Mouse (Mus musculus) heart, embryonic 11.5 days (tissue): ENCODE measurements around the gene Gucd1. TPM values are rescaled to one million over a fixed set of nuclear protein-coding genes. Genes with fewer than 3 reads are reported as not detected.

Source experiments
- ATAC-seq: fragments of 200-750 bp; cut with Nextera tagmentation; replicated peaks from 2 replicates; pipeline ENCODE4 v1.8.0; 2017; ENCODE audit warnings: moderate library complexity; ENCODE audit not compliant: insufficient number of reproducible peaks, low FRiP score, low TSS enrichment
- H3K27ac ChIP-seq: fragments of 300-500 bp; sonication (generic); 2 replicates; pipeline ENCODE4 v1.5.1; 2014; ENCODE audit warnings: mild to moderate bottlenecking, low read depth, low read length
- H3K27me3 ChIP-seq: fragments of 300-500 bp; sonication (generic); 2 replicates; pipeline ENCODE4 v1.6.1; 2014; ENCODE audit warnings: mild to moderate bottlenecking, low read length, mixed read lengths; ENCODE audit not compliant: control insufficient read depth, insufficient read depth
- H3K36me3 ChIP-seq: fragments of 300-500 bp; sonication (generic); 2 replicates; pipeline ENCODE4 v1.6.1; 2014; ENCODE audit warnings: mild to moderate bottlenecking, low read length, moderate library complexity, mixed read lengths; ENCODE audit not compliant: control insufficient read depth, insufficient read depth
- H3K4me1 ChIP-seq: fragments of 300-500 bp; sonication (generic); 2 replicates; pipeline ENCODE4 v1.6.1; 2014; ENCODE audit warnings: low read length; ENCODE audit not compliant: control insufficient read depth, insufficient read depth
- H3K4me2 ChIP-seq: fragments of 300-500 bp; sonication (generic); 2 replicates; pipeline ENCODE4 v1.6.1; 2014; ENCODE audit warnings: mild to moderate bottlenecking, moderate library complexity
- H3K4me3 ChIP-seq: fragments of 300-500 bp; sonication (generic); 2 replicates; pipeline ENCODE4 v1.5.1; 2014; ENCODE audit warnings: low read depth, low read length
- H3K9ac ChIP-seq: fragments of 300-500 bp; sonication (generic); 2 replicates; pipeline ENCODE4 v1.6.1; 2014; ENCODE audit warnings: mild to moderate bottlenecking, low read depth, low read length, moderate library complexity
- H3K9me3 ChIP-seq: fragments of 300-500 bp; sonication (generic); replicated peaks from 2 replicates; pipeline ENCODE4 v1.6.1; 2016; ENCODE audit warnings: low read length; ENCODE audit not compliant: control insufficient read depth
- WGBS: fragments of 180-500 bp; shearing (Covaris S2); extraction: QIAGEN DNeasy Blood & Tissue Kit; methylation state at CpG from one replicate; pipeline ENCODE4 v1.1.7; 2014; ENCODE audit not compliant: insufficient replicate concordance; 5-methylcytosine and 5-hydroxymethylcytosine counted together
- polyA plus RNA-seq: library from polyadenylated mRNA; unstranded; fragments of >200 nt; fragmentation: Nextera tagmentation; extraction: Ambion mirVana; gene quantifications from 2 replicates; pipeline ENCODE4 v1.2.1, GENCODE M21; 2014

Gene Gucd1
- polyA plus RNA-seq, 1 experiment from 2014 or later: 30.5 TPM

- Histone ChIP-seq H3K27ac (no peak within 1 kb of the TSS), H3K9ac (peak within 1 kb of the TSS; percentile 69), H3K4me3 (peak within 1 kb of the TSS; percentile 55), H3K36me3 (no peaks in the 10 kb centered on the region), H3K4me2 (peak within 1 kb of the TSS; percentile 98), H3K9me3 (no peaks in the 10 kb centered on the region), H3K4me1 (peaks cover 16% of the 10 kb centered on the region), H3K27me3 (peaks cover 45% of the 10 kb centered on the region)
- ATAC-seq: 0 out of 2 replicates have a peak, but pooled peaks have one; percentile 11
- WGBS: under 1% methylated on average over 68 of the region's 75 CpGs
Observed at GRCm38 (mm10) chr10:75559676-75560548, 42.1 kb upstream of the Gucd1 start, which contains the start of gene Lrrc75b. Gene Lrrc75b (minus strand): TSS chr10:75560330.

- Histone ChIP-seq H3K27me3 (peaks cover 45% of the 10 kb centered on the region), H3K4me1 (peaks cover 16% of the 10 kb centered on the region), H3K4me2 (peak overlapping the region; percentile 98), H3K9me3 (no peaks in the 10 kb centered on the region), H3K27ac (no peak overlapping the region), H3K4me3 (peak overlapping the region; percentile 55; the same call in 1 of the 2 replicates), H3K36me3 (no peaks in the 10 kb centered on the region), H3K9ac (0 out of 2 replicates have a peak overlapping the region, but pooled peaks have one; percentile 69)
- ATAC-seq: no peak
- 5% methylated on average over 14 of the region's 14 CpGs for WGBS
Observed at GRCm38 (mm10) chr10:75559041-75559675, 41.4 kb upstream of the Gucd1 start.

- no peak overlapping the region for H3K27ac ChIP-seq
- no peaks in the 10 kb centered on the region for H3K36me3 ChIP-seq
- 14% methylated on average over 3 of the region's 3 CpGs for WGBS
- H3K4me3 ChIP-seq: no peak overlapping the region
- ATAC-seq: no peak
- no peaks in the 10 kb centered on the region for H3K9me3 ChIP-seq
- H3K27me3 ChIP-seq: peaks cover 45% of the 10 kb centered on the region
- peaks cover 16% of the 10 kb centered on the region for H3K4me1 ChIP-seq
- H3K9ac ChIP-seq: no peak overlapping the region
- peak overlapping the region; percentile 12; the same call in 1 of the 2 replicates for H3K4me2 ChIP-seq
Observed at GRCm38 (mm10) chr10:75558515-75558914, 40.7 kb upstream of the Gucd1 start.

GRCm38 (mm10) chr10:75556026-75556425 lies 38.3 kb upstream of the Gucd1 start:
- no peak for ATAC-seq
- peaks cover 16% of the 10 kb centered on the region for H3K4me1 ChIP-seq
- H3K4me2 ChIP-seq: no peak overlapping the region
- H3K9ac ChIP-seq: no peak overlapping the region
- H3K9me3 ChIP-seq: no peaks in the 10 kb centered on the region
- H3K36me3 ChIP-seq: no peaks in the 10 kb centered on the region
- H3K27ac ChIP-seq: no peak overlapping the region
- peaks cover 30% of the 10 kb centered on the region for H3K27me3 ChIP-seq
- WGBS: 46% methylated on average over 9 of the region's 9 CpGs
- H3K4me3 ChIP-seq: no peak overlapping the region

GRCm38 (mm10) chr10:75555557-75555956 lies 37.8 kb upstream of the Gucd1 start:
- ATAC-seq: no peak
- Histone ChIP-seq H3K4me3 (no peak overlapping the region), H3K4me2 (no peak overlapping the region), H3K27ac (no peak overlapping the region), H3K36me3 (no peaks in the 10 kb centered on the region), H3K27me3 (peaks cover 26% of the 10 kb centered on the region), H3K4me1 (peaks cover 16% of the 10 kb centered on the region), H3K9ac (no peak overlapping the region), H3K9me3 (no peaks in the 10 kb centered on the region)
- WGBS: 63% methylated on average over 6 of the region's 6 CpGs

GRCm38 (mm10) chr10:75554090-75554489 lies 36.3 kb upstream of the Gucd1 start:
- 87% methylated on average over 8 of the region's 8 CpGs for WGBS
- H3K27ac ChIP-seq: no peak overlapping the region
- no peak overlapping the region for H3K4me2 ChIP-seq
- H3K4me1 ChIP-seq: peaks cover 11% of the 10 kb centered on the region
- H3K4me3 ChIP-seq: no peak overlapping the region
- no peaks in the 10 kb centered on the region for H3K36me3 ChIP-seq
- ATAC-seq: no peak
- no peaks in the 10 kb centered on the region for H3K9me3 ChIP-seq
- H3K9ac ChIP-seq: no peak overlapping the region
- H3K27me3 ChIP-seq: peaks cover 11% of the 10 kb centered on the region; the same call in 1 of the 2 replicates

GRCm38 (mm10) chr10:75552701-75553450 lies 35.1 kb upstream of the Gucd1 start:
- Histone ChIP-seq H3K9me3 (no peaks in the 10 kb centered on the region), H3K9ac (no peak overlapping the region), H3K27ac (no peak overlapping the region), H3K4me2 (no peak overlapping the region), H3K4me1 (peaks cover 5% of the 10 kb centered on the region; the same call in 1 of the 2 replicates), H3K4me3 (no peak overlapping the region), H3K27me3 (0 out of 2 replicates have a peak, but pooled peaks cover 4% of the 10 kb centered on the region), H3K36me3 (no peaks in the 10 kb centered on the region)
- ATAC-seq: no peak
- 65% methylated on average over 13 of the region's 13 CpGs for WGBS

GRCm38 (mm10) chr10:75552106-75552505 lies 34.3 kb upstream of the Gucd1 start:
- Histone ChIP-seq H3K4me2 (no peak overlapping the region), H3K4me1 (peaks cover 5% of the 10 kb centered on the region; the same call in 1 of the 2 replicates), H3K27me3 (no peaks in the 10 kb centered on the region), H3K36me3 (no peaks in the 10 kb centered on the region), H3K9me3 (no peaks in the 10 kb centered on the region), H3K9ac (no peak overlapping the region), H3K27ac (no peak overlapping the region), H3K4me3 (no peak overlapping the region)
- 43% methylated on average over 2 of the region's 2 CpGs for WGBS
- no peak for ATAC-seq
